Mouse (Mus musculus): Measurements from ENCODE around the gene Ppef1. TPM values are rescaled to one million over a fixed set of nuclear protein-coding genes. Genes with fewer than 3 reads are reported as not detected.

Ppef1 gene
- polyA plus RNA-seq, 1 experiment, result 7.3 TPM

DNA sequence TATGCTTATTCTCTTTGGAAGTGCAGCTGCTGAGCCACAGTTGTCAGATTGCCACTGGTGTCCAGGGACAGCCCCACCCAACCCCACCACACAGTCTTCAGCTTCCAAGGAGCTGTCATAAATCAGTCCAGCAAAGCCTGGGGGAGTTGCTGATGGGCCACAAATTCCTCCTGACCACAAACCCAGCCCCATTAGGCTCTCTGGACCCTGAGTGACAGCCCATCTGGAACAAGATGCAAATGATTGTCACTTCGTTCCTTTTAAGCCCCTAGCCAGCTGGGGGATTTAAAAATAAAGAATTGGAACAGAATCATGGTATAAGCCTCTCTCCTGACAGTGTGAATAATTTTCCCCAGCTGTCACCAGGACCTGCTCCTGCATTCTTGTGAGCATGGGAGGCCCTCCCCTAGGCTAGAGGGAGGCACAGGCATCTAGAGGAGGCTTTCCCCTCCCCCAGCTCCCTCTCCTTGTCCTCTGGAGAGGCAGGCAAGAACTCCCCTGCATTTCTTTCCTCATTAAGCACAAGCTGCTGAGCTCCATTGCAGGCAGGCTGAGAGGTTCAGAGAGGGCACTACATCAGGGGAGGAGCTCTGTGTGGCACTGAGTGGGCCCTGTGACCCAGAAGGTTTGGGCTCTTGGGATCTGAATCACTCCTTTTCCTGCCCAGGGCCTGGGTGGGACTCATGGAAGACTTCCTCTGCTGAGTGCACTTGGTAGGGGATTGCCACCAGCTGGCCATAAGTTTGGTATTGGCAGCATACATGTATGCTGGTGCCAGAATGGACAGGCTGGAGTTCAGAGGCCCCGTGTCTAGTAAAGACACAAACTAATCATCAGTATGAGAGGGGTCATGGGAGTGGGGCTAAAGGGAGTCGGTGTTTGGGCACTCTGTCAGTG, 136.8 kb downstream of the Ppef1 start:
- TF ChIP-seq POLR2A (IDR thresholded peaks at IDR 0.05; ENCODE audit: control insufficient read depth, low read depth, low read length) (no peak), CTCF (IDR thresholded peaks at IDR 0.05; ENCODE audit: control insufficient read depth, insufficient read depth, insufficient replicate concordance, low read depth, low read length) (no peak)
- no peaks in the 10 kb centered on the region for H3K27me3 ChIP-seq (ENCODE audit: control insufficient read depth, insufficient read depth, low read length)
- H3K4me1 ChIP-seq (ENCODE audit: control insufficient read depth, insufficient read depth, low read length), result no peaks in the 10 kb centered on the region
- no peak overlapping the region for H3K27ac ChIP-seq (ENCODE audit: control insufficient read depth, insufficient read depth, low read depth, low read length)
- no peak overlapping the region for H3K4me3 ChIP-seq (ENCODE audit: control insufficient read depth, low read depth, low read length)
- H3K36me3 ChIP-seq (ENCODE audit: control insufficient read depth, insufficient read depth, low read length), result no peaks in the 10 kb centered on the region

DNA sequence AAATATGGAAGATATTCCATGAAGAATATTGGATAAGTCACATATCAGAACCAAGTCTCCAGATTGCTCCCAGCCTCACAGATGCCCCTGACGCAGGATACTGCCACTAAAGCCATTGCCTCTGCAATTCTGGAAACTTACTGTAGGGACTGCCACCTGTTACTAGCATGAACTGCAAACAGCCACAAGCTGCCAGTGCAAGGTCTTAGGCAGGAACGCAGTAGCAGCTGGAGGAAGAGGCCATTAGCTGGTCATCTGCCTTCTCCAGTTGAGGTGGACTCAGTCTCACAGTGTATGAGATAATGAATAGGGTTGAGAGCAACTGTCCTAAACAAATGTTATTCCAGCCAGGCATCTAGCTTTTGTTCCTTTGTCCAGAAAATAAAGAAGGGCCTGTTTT, 137.5 kb downstream of the Ppef1 start:
- Histone ChIP-seq H3K4me1 (ENCODE audit: control insufficient read depth, insufficient read depth, low read length) (no peaks in the 10 kb centered on the region), H3K27ac (ENCODE audit: control insufficient read depth, insufficient read depth, low read depth, low read length) (no peak overlapping the region), H3K36me3 (ENCODE audit: control insufficient read depth, insufficient read depth, low read length) (no peaks in the 10 kb centered on the region), H3K27me3 (ENCODE audit: control insufficient read depth, insufficient read depth, low read length) (no peaks in the 10 kb centered on the region), H3K4me3 (ENCODE audit: control insufficient read depth, low read depth, low read length) (no peak overlapping the region)
- TF ChIP-seq CTCF (IDR thresholded peaks at IDR 0.05; ENCODE audit: control insufficient read depth, insufficient read depth, insufficient replicate concordance, low read depth, low read length), result no peak
- no peak for TF ChIP-seq POLR2A (IDR thresholded peaks at IDR 0.05; ENCODE audit: control insufficient read depth, low read depth, low read length)

DNA sequence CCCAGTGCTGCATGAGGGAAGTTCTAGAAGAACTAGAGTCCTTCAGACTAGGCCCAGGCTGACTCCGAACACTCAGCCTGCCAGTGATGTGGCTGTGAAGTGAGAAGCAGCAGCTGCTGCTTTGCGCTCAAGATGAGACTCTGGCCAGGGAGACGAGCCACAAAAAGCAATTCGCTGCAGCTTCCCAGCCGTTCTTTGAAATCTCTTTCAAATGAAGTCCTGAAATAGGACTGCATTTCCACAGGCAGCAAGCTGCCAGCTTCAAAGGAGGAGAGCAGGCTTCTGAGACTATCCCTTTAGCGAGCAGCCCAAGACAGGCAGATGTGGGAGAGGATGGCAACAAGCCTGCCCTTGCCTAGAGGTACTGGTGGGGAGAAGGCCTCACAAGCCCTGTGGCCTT, 142.6 kb downstream of the Ppef1 start:
- Histone ChIP-seq H3K27ac (ENCODE audit: control insufficient read depth, insufficient read depth, low read depth, low read length) (no peak overlapping the region), H3K27me3 (ENCODE audit: control insufficient read depth, insufficient read depth, low read length) (no peaks in the 10 kb centered on the region), H3K4me1 (ENCODE audit: control insufficient read depth, insufficient read depth, low read length) (no peaks in the 10 kb centered on the region), H3K4me3 (ENCODE audit: control insufficient read depth, low read depth, low read length) (no peak overlapping the region), H3K36me3 (ENCODE audit: control insufficient read depth, insufficient read depth, low read length) (no peaks in the 10 kb centered on the region)
- no peak for TF ChIP-seq POLR2A (IDR thresholded peaks at IDR 0.05; ENCODE audit: control insufficient read depth, low read depth, low read length)

GRCm38 (mm10) chrX:160590147-160590546, 145.4 kb downstream of the Ppef1 start:
- no peaks in the 10 kb centered on the region for H3K27me3 ChIP-seq (ENCODE audit: control insufficient read depth, insufficient read depth, low read length)
- no peaks in the 10 kb centered on the region for H3K4me1 ChIP-seq (ENCODE audit: control insufficient read depth, insufficient read depth, low read length)

GRCm38 (mm10) chrX:160588523-160588922, 147.0 kb downstream of the Ppef1 start:
- Histone ChIP-seq H3K27me3 (ENCODE audit: control insufficient read depth, insufficient read depth, low read length) (no peaks in the 10 kb centered on the region), H3K27ac (ENCODE audit: control insufficient read depth, insufficient read depth, low read depth, low read length) (no peak overlapping the region), H3K36me3 (ENCODE audit: control insufficient read depth, insufficient read depth, low read length) (no peaks in the 10 kb centered on the region), H3K4me3 (ENCODE audit: control insufficient read depth, low read depth, low read length) (no peak overlapping the region), H3K4me1 (ENCODE audit: control insufficient read depth, insufficient read depth, low read length) (no peaks in the 10 kb centered on the region)
- TF ChIP-seq POLR2A (IDR thresholded peaks at IDR 0.05; ENCODE audit: control insufficient read depth, low read depth, low read length) (no peak), CTCF (IDR thresholded peaks at IDR 0.05; ENCODE audit: control insufficient read depth, insufficient read depth, insufficient replicate concordance, low read depth, low read length) (no peak)

More at GRCm38 (mm10) chrX:160590147-160590546, 145.4 kb downstream of the Ppef1 start:
- Histone ChIP-seq H3K36me3 (ENCODE audit: control insufficient read depth, insufficient read depth, low read length) (no peaks in the 10 kb centered on the region), H3K27ac (ENCODE audit: control insufficient read depth, insufficient read depth, low read depth, low read length) (no peak overlapping the region), H3K4me3 (ENCODE audit: control insufficient read depth, low read depth, low read length) (no peak overlapping the region)
- TF ChIP-seq POLR2A (IDR thresholded peaks at IDR 0.05; ENCODE audit: control insufficient read depth, low read depth, low read length) (no peak), CTCF (IDR thresholded peaks at IDR 0.05; ENCODE audit: control insufficient read depth, insufficient read depth, insufficient replicate concordance, low read depth, low read length) (no peak)

DNA sequence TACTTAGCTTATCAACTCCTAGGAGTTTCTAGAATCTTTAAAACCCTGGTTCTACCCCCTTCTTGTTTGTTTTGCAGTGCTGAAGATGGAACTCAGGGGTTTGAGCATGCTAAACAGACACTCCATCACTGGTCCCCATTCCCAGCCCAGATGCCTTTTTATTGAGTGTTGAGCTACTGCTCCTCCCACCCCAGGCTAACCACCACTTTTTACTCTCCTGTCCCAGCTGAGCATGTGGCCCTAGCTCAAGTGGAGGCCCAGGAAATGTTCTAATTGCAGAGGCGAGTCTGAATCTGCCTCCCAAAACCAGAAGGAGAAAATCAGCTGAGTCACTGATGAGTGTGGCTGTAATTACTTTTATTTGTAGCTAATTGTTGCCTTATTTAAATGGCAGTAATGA, 150.5 kb downstream of the Ppef1 start:
- Histone ChIP-seq H3K4me3 (ENCODE audit: control insufficient read depth, low read depth, low read length) (no peak overlapping the region), H3K27ac (ENCODE audit: control insufficient read depth, insufficient read depth, low read depth, low read length) (no peak overlapping the region), H3K4me1 (ENCODE audit: control insufficient read depth, insufficient read depth, low read length) (no peaks in the 10 kb centered on the region), H3K27me3 (ENCODE audit: control insufficient read depth, insufficient read depth, low read length) (no peaks in the 10 kb centered on the region), H3K36me3 (ENCODE audit: control insufficient read depth, insufficient read depth, low read length) (no peaks in the 10 kb centered on the region)
- TF ChIP-seq CTCF (IDR thresholded peaks at IDR 0.05; ENCODE audit: control insufficient read depth, insufficient read depth, insufficient replicate concordance, low read depth, low read length) (no peak), POLR2A (IDR thresholded peaks at IDR 0.05; ENCODE audit: control insufficient read depth, low read depth, low read length) (no peak)

- no peak for TF ChIP-seq POLR2A (IDR thresholded peaks at IDR 0.05; ENCODE audit: control insufficient read depth, low read depth, low read length)
- TF ChIP-seq CTCF (IDR thresholded peaks at IDR 0.05; ENCODE audit: control insufficient read depth, insufficient read depth, insufficient replicate concordance, low read depth, low read length), result no peak
- Histone ChIP-seq H3K4me1 (ENCODE audit: control insufficient read depth, insufficient read depth, low read length) (no peaks in the 10 kb centered on the region), H3K4me3 (ENCODE audit: control insufficient read depth, low read depth, low read length) (no peak overlapping the region), H3K27ac (ENCODE audit: control insufficient read depth, insufficient read depth, low read depth, low read length) (no peak overlapping the region), H3K36me3 (ENCODE audit: control insufficient read depth, insufficient read depth, low read length) (no peaks in the 10 kb centered on the region), H3K27me3 (ENCODE audit: control insufficient read depth, insufficient read depth, low read length) (no peaks in the 10 kb centered on the region)
Observed at GRCm38 (mm10) chrX:160584148-160584838, 151.3 kb downstream of the Ppef1 start.
